Comparison of ENCODE assay signal across 21 mouse cellular contexts in the genomic region with DNA sequence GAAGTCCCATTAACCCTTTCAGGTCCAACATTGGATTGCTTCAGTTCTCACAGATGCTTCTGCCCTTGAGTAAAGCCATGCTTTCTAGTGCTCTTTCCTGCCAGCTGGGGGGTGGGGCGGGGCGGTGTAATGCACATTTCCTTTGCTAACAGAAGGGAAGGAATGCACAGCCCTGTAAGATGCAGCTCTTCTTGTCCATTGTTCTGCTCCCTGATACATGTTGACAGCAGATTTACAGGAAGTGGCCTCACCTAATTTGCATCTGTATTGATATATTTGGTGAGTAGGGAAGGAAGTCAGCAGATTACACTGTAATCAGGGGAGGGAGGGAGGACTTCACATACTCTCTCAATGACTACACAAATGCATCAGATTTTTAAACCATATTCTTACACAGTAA.
A peak's percentile ranks its signal among the peaks of the same experiment; 100 is the strongest.
DNase-seq lines count a peak whose midpoint lies in the region; ATAC-seq and TF ChIP-seq lines count a peak whose summit lies in the region.
"Had no signal": no experiment of that assay in that cellular context is flagged by ENCODE, and none has a peak within 500 bp of the region (broad histone marks: within the 10 kb centered on the region; RNA-seq: fewer than 3 reads in every experiment).

No protein-coding gene starts in this region.

- H3K9me3 ChIP-seq in lung, embryonic 14.5 days (ENCODE audit: low read depth, low read length): no peaks in the 10 kb centered on the region
- no peaks in the 10 kb centered on the region for H3K9me3 ChIP-seq in ES-E14 (ENCODE audit: control insufficient read depth, insufficient read depth, low read depth, low read length)
- H3K9me3 ChIP-seq: embryonic facial prominence, embryonic 15.5 days; forebrain, embryonic 12.5 days; heart, embryonic 13.5 days; hindbrain, embryonic 10.5 days; limb, embryonic 13.5 days; midbrain, embryonic 12.5 days; neural tube, embryonic 15.5 days had no signal

- no peak for ATAC-seq in lung, embryonic 14.5 days (ENCODE audit: insufficient read depth)

- no peak for TF ChIP-seq POLR2A in lung, adult 2 months (IDR thresholded peaks at IDR 0.05; ENCODE audit: borderline replicate concordance, extremely low read depth, low read depth, low read length)
- TF ChIP-seq POLR2A in liver, adult 2 months (IDR thresholded peaks at IDR 0.05; ENCODE audit: extremely low read depth, insufficient read depth, low read length): no peak

- H3K9ac ChIP-seq in lung, embryonic 14.5 days: no peak overlapping the region
- no peak overlapping the region for H3K9ac ChIP-seq in ES-E14 (ENCODE audit: insufficient read depth, low read depth, low read length, poor library complexity, severe bottlenecking)
- H3K9ac ChIP-seq in liver, adult 2 months (ENCODE audit: low read depth, low read length): no peak overlapping the region
- H3K9ac ChIP-seq: embryonic facial prominence, embryonic 15.5 days; forebrain, embryonic 12.5 days; heart, embryonic 13.5 days; limb, embryonic 13.5 days; midbrain, embryonic 12.5 days; neural tube, embryonic 15.5 days had no signal

- WGBS in lung, embryonic 14.5 days: 84% methylated on average over 2 of the region's 2 CpGs
- WGBS in lung, adult 2 months: 71% methylated on average over 2 of the region's 2 CpGs
- 83% methylated on average over 2 of the region's 2 CpGs for WGBS in liver, adult 2 months
- WGBS in macrophage (ENCODE audit: missing documents): 83% methylated on average over 2 of the region's 2 CpGs

- H3K4me1 ChIP-seq in lung, embryonic 14.5 days (ENCODE audit: insufficient read depth): 0 out of 2 replicates have a peak, but pooled peaks cover 7% of the 10 kb centered on the region
- peaks cover 6% of the 10 kb centered on the region for H3K4me1 ChIP-seq in lung, adult 2 months (ENCODE audit: control insufficient read depth, insufficient read depth, low read length)
- H3K4me1 ChIP-seq in ES-E14 (ENCODE audit: control insufficient read depth in 2 of 2, insufficient read depth in 2 of 2, low read length in 2 of 2, poor library complexity in 1 of 2): no peaks in the 10 kb centered on the region
- H3K4me1 ChIP-seq in liver, adult 2 months (ENCODE audit: control insufficient read depth, insufficient read depth, low read length): peaks cover 6% of the 10 kb centered on the region
- H3K4me1 ChIP-seq: embryonic facial prominence, embryonic 15.5 days had no signal

- no peak overlapping the region for H3K4me2 ChIP-seq in lung, embryonic 14.5 days
- H3K4me2 ChIP-seq: embryonic facial prominence, embryonic 15.5 days; forebrain, embryonic 12.5 days; heart, embryonic 13.5 days; limb, embryonic 13.5 days; midbrain, embryonic 12.5 days; neural tube, embryonic 15.5 days had no signal

- H3K36me3 ChIP-seq in lung, embryonic 14.5 days (ENCODE audit: insufficient read depth): no peaks in the 10 kb centered on the region
- no peaks in the 10 kb centered on the region for H3K36me3 ChIP-seq in ES-E14 (ENCODE audit: control insufficient read depth, insufficient read depth, low read length, poor library complexity, severe bottlenecking)
- no peaks in the 10 kb centered on the region for H3K36me3 ChIP-seq in liver, adult 2 months (ENCODE audit: control insufficient read depth, insufficient read depth, low read length)
- no peaks in the 10 kb centered on the region for H3K36me3 ChIP-seq in macrophage (ENCODE audit: inconsistent target)
- H3K36me3 ChIP-seq: embryonic facial prominence, embryonic 15.5 days; forebrain, embryonic 12.5 days; heart, embryonic 13.5 days; hindbrain, embryonic 10.5 days; limb, embryonic 13.5 days; midbrain, embryonic 12.5 days; neural tube, embryonic 15.5 days had no signal

- no peak overlapping the region for H3K4me3 ChIP-seq in lung, embryonic 14.5 days (ENCODE audit: low read depth, low read length)
- H3K4me3 ChIP-seq in lung, adult 2 months (replicated peaks; ENCODE audit: extremely low read depth, low read depth, low read length): no peak overlapping the region
- H3K4me3 ChIP-seq in ES-E14 (ENCODE audit: insufficient read depth in 1 of 2, low read depth in 1 of 2, low read length in 2 of 2, poor library complexity in 1 of 2, severe bottlenecking in 1 of 2): no peak overlapping the region
- no peak overlapping the region for H3K4me3 ChIP-seq in liver, adult 2 months (ENCODE audit: insufficient read depth, low read depth, low read length)
- no peak overlapping the region for H3K4me3 ChIP-seq in macrophage (ENCODE audit: inconsistent target)
- H3K4me3 ChIP-seq: embryonic facial prominence, embryonic 15.5 days; forebrain, embryonic 12.5 days; heart, embryonic 13.5 days; hindbrain, embryonic 10.5 days; limb, embryonic 13.5 days; midbrain, embryonic 12.5 days; myocyte; neural tube, embryonic 15.5 days had no signal

- H3K27ac ChIP-seq in lung, embryonic 14.5 days (ENCODE audit: low read depth): no peak overlapping the region
- H3K27ac ChIP-seq in ES-E14 (ENCODE audit: insufficient read depth, low read depth, low read length, poor library complexity, severe bottlenecking) (no peak overlapping the region), macrophage (peak overlapping the region; percentile 94)
- H3K27ac ChIP-seq in liver, adult 2 months (replicated peaks; ENCODE audit: insufficient read depth, low read depth, low read length): no peak overlapping the region
- H3K27ac ChIP-seq: embryonic facial prominence, embryonic 15.5 days; forebrain, embryonic 12.5 days; heart, embryonic 13.5 days; hindbrain, embryonic 10.5 days; limb, embryonic 13.5 days; midbrain, embryonic 12.5 days; neural tube, embryonic 15.5 days had no signal

- H3K79me2 ChIP-seq in liver, adult 2 months (ENCODE audit: control insufficient read depth, insufficient read depth, low read length): no peaks in the 10 kb centered on the region
- no peaks in the 10 kb centered on the region for H3K79me2 ChIP-seq in macrophage (ENCODE audit: inconsistent target)

- no peaks in the 10 kb centered on the region for H3K27me3 ChIP-seq in lung, embryonic 14.5 days (ENCODE audit: insufficient read depth, low read length)
- no peaks in the 10 kb centered on the region for H3K27me3 ChIP-seq in liver, adult 2 months (ENCODE audit: control insufficient read depth, insufficient read depth, low read length)
- H3K27me3 ChIP-seq: embryonic facial prominence, embryonic 15.5 days; heart, embryonic 13.5 days; midbrain, embryonic 12.5 days; neural tube, embryonic 15.5 days had no signal

- in situ Hi-C loops in ES-E14 (cut with MboI; ENCODE audit: low sequenced_read_pairs in 2 of 2, unreplicated experiment in 2 of 2): no loop called here

- no peak for TF ChIP-seq CTCF in lung, embryonic 14.5 days (IDR thresholded peaks at IDR 0.05; ENCODE audit: low read depth)
- no peak for TF ChIP-seq CTCF in lung, adult 2 months (IDR thresholded peaks at IDR 0.05; ENCODE audit: insufficient read depth, low read length)
- no peak for TF ChIP-seq CTCF in liver, adult 2 months (IDR thresholded peaks at IDR 0.05; ENCODE audit: low read depth, low read length)

- peak; percentile 50 for DNase-seq in lung, embryonic 14.5 days
- DNase-seq in lung, adult 2 months: no peak
- peak; percentile 13 for DNase-seq in ES-E14 (ENCODE audit: low read depth, low spot score)
- peak; percentile 20 for DNase-seq in liver, adult 2 months (ENCODE audit: extremely low read depth, low read depth, low spot score)
- no peak for DNase-seq in cerebellum, adult 9-11 months
- DNase-seq in Muller cell, postnatal 12 days (ENCODE audit: inconsistent ontology term): no peak
- DNase-seq in right cerebral cortex, postnatal 14 days: no peak
- DNase-seq: adrenal gland, postnatal 14 days; cerebellum, adult 2 months; gastrocnemius, postnatal 36 days; right cerebral cortex, postnatal 4 days; thymus, postnatal 14 days had no signal

TF ChIP-seq in ES-E14, 5 proteins besides CTCF, POLR2A, EP300 and RAD21:
- no peak for TF ChIP-seq MAFK (IDR thresholded peaks at IDR 0.05; ENCODE audit: insufficient read depth, low read depth, low read length)
- TF ChIP-seq ZC3H11A (IDR thresholded peaks at IDR 0.05; ENCODE audit: borderline replicate concordance, low read depth, low read length): no peak

Comparison
In these comparisons a context has a peak if more than half of its experiments do, and no peak if none do; other contexts are left out.
1. DNase-seq: peak in lung, embryonic 14.5 days (single experiment), ES-E14 (single experiment) and liver, adult 2 months (single experiment); none in lung, adult 2 months (single experiment), cerebellum, adult 9-11 months (single experiment), Muller cell, postnatal 12 days (single experiment) and right cerebral cortex, postnatal 14 days (single experiment).